Mouse (Mus musculus) right cerebral cortex, postnatal 14 days (tissue): Measurements from ENCODE around the gene Cercam.
"Not testable (repeated sequence)": the region's sequence is repeated elsewhere in the genome, so short reads cannot be mapped to it uniquely, and the experiment has no call there.

ENCODE experiments used
- DNase-seq: peaks from one replicate; pipeline ENCODE4 v3.0.0; 2022

The Cercam gene

GRCm38 (mm10) chr2:29855585-29856210 is 13.3 kb upstream of the Cercam start:
- no peak for DNase-seq

- no peak for DNase-seq
These were observed 12.3 kb upstream of the Cercam start for GRCm38 (mm10) chr2:29856451-29857260.

GRCm38 (mm10) chr2:29857341-29857740 is 11.6 kb upstream of the Cercam start:
- DNase-seq, result no peak

GRCm38 (mm10) chr2:29857967-29858366 is 11.0 kb upstream of the Cercam start:
- no peak for DNase-seq

GRCm38 (mm10) chr2:29858748-29859473 is 10.1 kb upstream of the Cercam start:
- DNase-seq, result no peak

GRCm38 (mm10) chr2:29865125-29865524 is 3.8 kb upstream of the Cercam start:
- no peak for DNase-seq

GRCm38 (mm10) chr2:29869646-29870451 is 885 bp downstream of the Cercam start:
- no peak for DNase-seq

GRCm38 (mm10) chr2:29872581-29873295 is 3.8 kb downstream of the Cercam start:
- DNase-seq, result no peak

GRCm38 (mm10) chr2:29873801-29874200 is 4.8 kb downstream of the Cercam start:
- DNase-seq, result no peak

- DNase-seq, result no peak
These were observed 9.1 kb downstream of the Cercam start for GRCm38 (mm10) chr2:29878061-29878460.

GRCm38 (mm10) chr2:29879191-29879590 is 10.2 kb downstream of the Cercam start:
- DNase-seq, result no peak

GRCm38 (mm10) chr2:29879964-29880830 is 11.2 kb downstream of the Cercam start:
- no peak for DNase-seq

GRCm38 (mm10) chr2:29886659-29887292 is 17.8 kb downstream of the Cercam start:
- DNase-seq, result not testable (repeated sequence)

GRCm38 (mm10) chr2:29889066-29889944 is 20.3 kb downstream of the Cercam start, which contains the start of gene Odf2:
Gene Odf2, plus strand, starts transcription at chr2:29889221.
- peak; percentile 99 for DNase-seq

- peak; percentile 76 for DNase-seq
These were observed 21.2 kb downstream of the Cercam start for GRCm38 (mm10) chr2:29889991-29890833.

GRCm38 (mm10) chr2:29891773-29892172 is 22.8 kb downstream of the Cercam start:
- no peak for DNase-seq

GRCm38 (mm10) chr2:29896071-29896470 is 27.1 kb downstream of the Cercam start:
- DNase-seq, result no peak

GRCm38 (mm10) chr2:29897366-29897765 is 28.4 kb downstream of the Cercam start:
- DNase-seq, result no peak
